Mouse (Mus musculus) liver, embryonic 14.5 days (tissue): ENCODE results near the gene Slit2.

ENCODE experiments used
- CTCF ChIP-seq: IDR thresholded peaks from 2 replicates; pipeline ENCODE4 v1.5.1; 2016; ENCODE audit warnings: antibody characterized with exemption, low read depth, control low read depth
- EP300 ChIP-seq: IDR thresholded peaks from 2 replicates; pipeline ENCODE4 v1.6.1; 2016; ENCODE audit warnings: antibody characterized with exemption, low read depth

DNA sequence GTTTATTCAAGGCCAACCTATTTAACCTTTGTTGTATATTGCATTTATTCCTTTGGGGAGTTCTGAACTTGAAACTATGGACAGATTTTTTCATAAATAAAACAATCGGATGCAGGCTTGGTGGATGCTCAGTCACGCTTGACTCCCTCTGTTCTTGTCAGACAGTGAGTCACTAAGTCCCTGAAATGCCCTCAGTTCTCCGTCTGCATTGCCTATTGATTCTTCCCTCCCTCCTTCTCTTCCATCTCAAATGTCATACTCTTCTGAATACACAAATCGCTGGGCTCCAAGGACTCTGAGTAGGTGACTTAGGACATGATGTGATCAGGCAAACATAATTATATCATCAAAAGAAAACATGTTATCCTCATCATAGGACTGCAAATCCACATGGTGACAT lies 251.8 kb downstream of the Slit2 start:
- TF ChIP-seq EP300: no peak
- no peak for TF ChIP-seq CTCF
